14 mouse cellular contexts compared by ENCODE assay signal in the genomic region with DNA sequence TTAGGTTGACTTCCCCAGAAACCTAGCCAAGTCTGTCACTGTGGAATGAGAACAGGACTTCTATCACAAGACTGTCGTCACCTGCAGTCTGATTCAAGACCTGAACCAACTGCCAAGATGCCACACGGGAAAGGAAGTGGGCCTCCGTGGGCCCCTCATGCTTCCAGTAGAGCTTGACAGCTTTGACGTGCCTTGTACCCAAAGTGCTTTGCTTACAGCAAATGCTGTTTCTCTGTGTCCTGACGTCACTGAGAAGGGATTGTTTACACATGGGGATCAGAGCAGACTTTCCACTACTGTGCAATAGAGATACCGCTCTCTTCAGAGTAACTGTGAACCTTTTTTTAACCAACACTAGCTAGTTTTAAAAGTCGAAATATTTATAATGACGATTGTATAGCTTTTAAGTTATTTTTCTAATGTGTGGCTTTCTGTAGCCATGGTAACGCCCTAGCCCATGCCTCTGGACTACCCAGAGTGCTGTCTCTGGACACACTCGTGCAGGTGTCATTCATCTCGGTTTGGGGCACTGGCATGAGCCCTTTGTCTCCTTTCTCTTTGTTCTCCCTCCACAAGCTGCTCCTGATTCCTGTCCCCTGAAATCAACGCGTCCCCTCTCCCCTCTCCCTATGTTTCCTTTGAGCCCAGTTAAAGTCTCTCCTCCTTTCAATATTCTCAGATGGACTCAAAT. TPM values are rescaled to one million over a fixed set of nuclear protein-coding genes. Genes with fewer than 3 reads are reported as not detected.
DNase-seq lines count a peak whose midpoint lies in the region; ATAC-seq lines count a peak whose summit lies in the region.
"Had no signal": no experiment of that assay in that cellular context is flagged by ENCODE, and none has a peak within 500 bp of the region (broad histone marks: within the 10 kb centered on the region; RNA-seq: fewer than 3 reads in every experiment).

No protein-coding gene starts in this region.

- H3K4me3 ChIP-seq in heart, embryonic 14.5 days (ENCODE audit: control insufficient read depth in 1 of 2, insufficient read depth in 1 of 2, low read depth in 1 of 2, low read length in 2 of 2): no peak overlapping the region
- no peak overlapping the region for H3K4me3 ChIP-seq in heart, embryonic 11.5 days (ENCODE audit: low read depth, low read length)
- H3K4me3 ChIP-seq: liver, embryonic 15.5 days; myocyte had no signal

- H3K9ac ChIP-seq in heart, embryonic 14.5 days (ENCODE audit: low read length): no peak overlapping the region
- no peak overlapping the region for H3K9ac ChIP-seq in heart, embryonic 11.5 days (ENCODE audit: low read depth, low read length)
- H3K9ac ChIP-seq: liver, embryonic 15.5 days had no signal

- no peaks in the 10 kb centered on the region for H3K9me3 ChIP-seq in heart, embryonic 14.5 days (ENCODE audit: control insufficient read depth, low read length)
- no peaks in the 10 kb centered on the region for H3K9me3 ChIP-seq in heart, embryonic 11.5 days (replicated peaks; ENCODE audit: control insufficient read depth, low read length)
- H3K9me3 ChIP-seq: liver, embryonic 15.5 days had no signal

- DNase-seq in CD4-positive helper T cell, adult 2 months (ENCODE audit: low read depth, low spot score): peak; percentile 45
- DNase-seq in naive thymus-derived CD4-positive, alpha-beta T cell, adult 2 months (ENCODE audit: low read depth): peak; percentile 59
- no peak for DNase-seq in right cerebral cortex, postnatal 4 days
- no peak for DNase-seq in MN1 (ENCODE audit: low spot score)
- DNase-seq: adrenal gland, adult 8-10 months; cerebellum, adult 11 months; kidney, adult 18-20 months had no signal

- H3K36me3 ChIP-seq in heart, embryonic 14.5 days (ENCODE audit: control insufficient read depth, insufficient read depth, low read length): peaks cover 18% of the 10 kb centered on the region
- peaks cover 14% of the 10 kb centered on the region for H3K36me3 ChIP-seq in heart, embryonic 11.5 days (ENCODE audit: control insufficient read depth, insufficient read depth, low read length)
- H3K36me3 ChIP-seq: liver, embryonic 15.5 days had no signal

- no peaks in the 10 kb centered on the region for H3K27me3 ChIP-seq in heart, embryonic 14.5 days (ENCODE audit: control insufficient read depth, insufficient read depth, low read length)
- no peaks in the 10 kb centered on the region for H3K27me3 ChIP-seq in heart, embryonic 11.5 days (ENCODE audit: control insufficient read depth, insufficient read depth, low read length)
- H3K27me3 ChIP-seq: liver, embryonic 15.5 days had no signal

- H3K4me1 ChIP-seq in heart, embryonic 14.5 days (ENCODE audit: control insufficient read depth in 2 of 2, insufficient read depth in 2 of 2, low read length in 2 of 2): peaks cover 2 to 9% of the 10 kb centered on the region in 2 experiments; a peak in 3 of 4 replicates
- no peaks in the 10 kb centered on the region; the same call in 1 of the 2 replicates for H3K4me1 ChIP-seq in heart, embryonic 11.5 days (ENCODE audit: control insufficient read depth, insufficient read depth, low read length)

- WGBS in heart, embryonic 14.5 days: 39% methylated on average over 13 of the region's 13 CpGs
- WGBS in heart, embryonic 11.5 days (ENCODE audit: insufficient replicate concordance): 50% methylated on average over 13 of the region's 13 CpGs

- no peak overlapping the region for H3K27ac ChIP-seq in heart, embryonic 14.5 days (replicated peaks in 1 of 2; ENCODE audit: control insufficient read depth in 1 of 2, insufficient read depth in 1 of 2, low read depth in 2 of 2, low read length in 2 of 2)
- H3K27ac ChIP-seq in heart, embryonic 11.5 days (ENCODE audit: low read depth, low read length): no peak overlapping the region
- H3K27ac ChIP-seq: liver, embryonic 15.5 days; stomach, postnatal 0 days had no signal

- ATAC-seq in heart, embryonic 14.5 days (ENCODE audit: insufficient number of reproducible peaks, insufficient read depth, low FRiP score, low read depth): 0 out of 2 replicates have a peak, but pooled peaks have one; percentile 15
- ATAC-seq in heart, embryonic 11.5 days (replicated peaks; ENCODE audit: insufficient number of reproducible peaks, low FRiP score, low TSS enrichment): no peak
- ATAC-seq in hematopoietic stem cell, adult 5-6 weeks (replicated peaks in 1 of 2; ENCODE audit: insufficient read depth in 1 of 2, low FRiP score in 2 of 2, low TSS enrichment in 1 of 2, low read depth in 1 of 2, poor library complexity in 2 of 2, severe bottlenecking in 2 of 2): peak; percentile 61 to 69
- no peak for ATAC-seq in megakaryocyte, adult 5-6 weeks (ENCODE audit: poor library complexity, severe bottlenecking)

- H3K4me2 ChIP-seq in heart, embryonic 14.5 days (ENCODE audit: low read length): no peak overlapping the region
- no peak overlapping the region for H3K4me2 ChIP-seq in heart, embryonic 11.5 days
- H3K4me2 ChIP-seq: liver, embryonic 15.5 days had no signal

RNA-seq across cellular contexts. Expression of a gene that starts 8.7 kb away (rescaled TPM):
- polyA plus RNA-seq in heart, embryonic 14.5 days (2014; fragmentation: Nextera tagmentation; extraction: Ambion mirVana): 39.1 and 39.2 TPM in 2 replicates
- 35.8 and 40.8 TPM in 2 replicates for polyA plus RNA-seq in heart, embryonic 11.5 days (2014; fragmentation: Nextera tagmentation; extraction: Ambion mirVana)
- total RNA-seq in hematopoietic stem cell, adult 5-6 weeks (2017): 58.9 and 59.2 TPM in 2 replicates
- 27.4 and 32.4 TPM in 2 replicates for total RNA-seq in megakaryocyte, adult 5-6 weeks (2015)
- 37.8 and 44.9 TPM in 2 replicates for total RNA-seq in megakaryocyte, adult 5-6 weeks (2017)

RNA-seq across cellular contexts. Expression of a gene that starts 43.9 kb away (rescaled TPM):
- 7.8 and 8.5 TPM in 2 replicates for polyA plus RNA-seq in heart, embryonic 14.5 days (2014; fragmentation: Nextera tagmentation; extraction: Ambion mirVana)
- polyA plus RNA-seq in heart, embryonic 11.5 days (2014; fragmentation: Nextera tagmentation; extraction: Ambion mirVana): 13.9 and 18.4 TPM in 2 replicates
- total RNA-seq in hematopoietic stem cell, adult 5-6 weeks (2017): 1.0 and 1.4 TPM in 2 replicates
- total RNA-seq in megakaryocyte, adult 5-6 weeks (2015): not detected in 2 replicates
- total RNA-seq in megakaryocyte, adult 5-6 weeks (2017): 0.11 and 0.28 TPM in 2 replicates

Comparison
In these comparisons a context has a peak if more than half of its experiments do, and no peak if none do; other contexts are left out.
1. ATAC-seq: peak in heart, embryonic 14.5 days (single experiment) and hematopoietic stem cell, adult 5-6 weeks (2 of 2); none in heart, embryonic 11.5 days (single experiment) and megakaryocyte, adult 5-6 weeks (single experiment).
2. DNase-seq: peak in CD4-positive helper T cell, adult 2 months (single experiment) and naive thymus-derived CD4-positive, alpha-beta T cell, adult 2 months (single experiment); none in right cerebral cortex, postnatal 4 days (single experiment) and MN1 (single experiment).